Mouse (Mus musculus) heart, embryonic 14.5 days (tissue): ENCODE results near the gene Tmeff1. TPM values are rescaled to one million over a fixed set of nuclear protein-coding genes. Genes with fewer than 3 reads are reported as not detected.

Experiments used
- ATAC-seq: fragments of 200-750 bp; cut with Nextera tagmentation; 2 replicates; pipeline ENCODE4 v1.8.0; 2017; ENCODE audit warnings: low read depth, moderate TSS enrichment; ENCODE audit not compliant: insufficient number of reproducible peaks, insufficient read depth, low FRiP score
- H3K27ac ChIP-seq, 2 experiments: fragments of 200-500 bp in 1 of 2; fragments of 300-500 bp in 1 of 2; sonication (generic) in 1 of 2; replicated peaks in 1 of 2; 2 replicates each; pipeline ENCODE4 v1.5.1; 2012 to 2014; ENCODE audit warnings: low read depth in 2 of 2, low read length in 2 of 2, control low read depth in 1 of 2, mild to moderate bottlenecking in 1 of 2, mixed read lengths in 1 of 2; ENCODE audit not compliant: control insufficient read depth in 1 of 2, insufficient read depth in 1 of 2
- H3K27me3 ChIP-seq: fragments of 300-500 bp; sonication (generic); 2 replicates; pipeline ENCODE4 v1.6.1; 2014; ENCODE audit warnings: mild to moderate bottlenecking, low read length, control low read depth; ENCODE audit not compliant: control insufficient read depth, insufficient read depth
- H3K36me3 ChIP-seq: fragments of 300-500 bp; sonication (generic); 2 replicates; pipeline ENCODE4 v1.6.1; 2014; ENCODE audit warnings: mild to moderate bottlenecking, control low read depth, low read length, mixed read lengths; ENCODE audit not compliant: control insufficient read depth, insufficient read depth
- H3K4me1 ChIP-seq, 2 experiments: fragments of 200-500 bp in 1 of 2; fragments of 300-500 bp in 1 of 2; sonication (generic) in 1 of 2; 2 replicates each; pipeline ENCODE4 v1.6.1; 2012 to 2014; ENCODE audit warnings: low read length in 2 of 2, control low read depth in 1 of 2, mixed read lengths in 1 of 2; ENCODE audit not compliant: control insufficient read depth in 2 of 2, insufficient read depth in 2 of 2
- H3K4me2 ChIP-seq: fragments of 300-500 bp; sonication (generic); 2 replicates; pipeline ENCODE4 v1.6.1; 2014; ENCODE audit warnings: mild to moderate bottlenecking, low read length
- H3K4me3 ChIP-seq, 2 experiments: fragments of 200-500 bp in 1 of 2; fragments of 300-500 bp in 1 of 2; sonication (generic) in 1 of 2; 2 replicates each; pipeline ENCODE4 v1.5.1; 2012 to 2014; ENCODE audit warnings: low read length in 2 of 2, mild to moderate bottlenecking in 2 of 2, control low read depth in 1 of 2, low read depth in 1 of 2, moderate library complexity in 1 of 2; ENCODE audit not compliant: control insufficient read depth in 1 of 2, insufficient read depth in 1 of 2
- H3K9ac ChIP-seq: fragments of 300-500 bp; sonication (generic); 2 replicates; pipeline ENCODE4 v1.6.1; 2014; ENCODE audit warnings: mild to moderate bottlenecking, low read length
- H3K9me3 ChIP-seq: fragments of 300-500 bp; sonication (generic); 2 replicates; pipeline ENCODE4 v1.6.1; 2016; ENCODE audit warnings: low read length, control low read depth; ENCODE audit not compliant: control insufficient read depth
- WGBS: fragments of 180-500 bp; shearing (Covaris S2); extraction: QIAGEN DNeasy Blood & Tissue Kit; methylation state at CpG from one replicate; pipeline ENCODE4 v1.1.7; 2014; 5-methylcytosine and 5-hydroxymethylcytosine counted together
- polyA plus RNA-seq: library from polyadenylated mRNA; unstranded; fragments of >200 nt; fragmentation: Nextera tagmentation; extraction: Ambion mirVana; gene quantifications from 2 replicates; pipeline ENCODE4 v1.2.1, GENCODE M21; 2014

The Tmeff1 gene
- polyA plus RNA-seq, 1 experiment from 2014 or later, result 41.8 TPM

GRCm38 (mm10) chr4:48625836-48626235 lies 40.9 kb downstream of the Tmeff1 start:
- no peaks in the 10 kb centered on the region for H3K4me1 ChIP-seq
- H3K9ac ChIP-seq, result no peak overlapping the region
- no peaks in the 10 kb centered on the region for H3K27me3 ChIP-seq
- WGBS, result 94% methylated on average over 9 of the region's 9 CpGs
- H3K4me3 ChIP-seq, result no peak overlapping the region
- no peak for ATAC-seq
- H3K27ac ChIP-seq, result no peak overlapping the region
- no peaks in the 10 kb centered on the region for H3K9me3 ChIP-seq
- H3K4me2 ChIP-seq, result no peak overlapping the region
- H3K36me3 ChIP-seq, result 0 out of 2 replicates have a peak, but pooled peaks cover 10% of the 10 kb centered on the region

GRCm38 (mm10) chr4:48629445-48629844 lies 44.5 kb downstream of the Tmeff1 start:
- H3K9ac ChIP-seq, result no peak overlapping the region
- H3K36me3 ChIP-seq, result peaks cover 10% of the 10 kb centered on the region; the same call in 1 of the 2 replicates
- no peak overlapping the region for H3K27ac ChIP-seq
- ATAC-seq, result no peak
- H3K4me3 ChIP-seq, result no peak overlapping the region
- H3K9me3 ChIP-seq, result no peaks in the 10 kb centered on the region
- H3K27me3 ChIP-seq, result no peaks in the 10 kb centered on the region
- H3K4me1 ChIP-seq, result peaks cover 2 to 3% of the 10 kb centered on the region in 2 experiments; a peak in 1 of 4 replicates
- 91% methylated on average over 13 of the region's 13 CpGs for WGBS
- H3K4me2 ChIP-seq, result no peak overlapping the region

GRCm38 (mm10) chr4:48633529-48633928 lies 48.6 kb downstream of the Tmeff1 start:
- no peak for ATAC-seq
- H3K27me3 ChIP-seq, result no peaks in the 10 kb centered on the region
- H3K36me3 ChIP-seq, result peaks cover 14% of the 10 kb centered on the region
- no peak overlapping the region for H3K4me2 ChIP-seq
- H3K9ac ChIP-seq, result no peak overlapping the region
- peaks cover 2 to 10% of the 10 kb centered on the region in 2 experiments; a peak in 3 of 4 replicates for H3K4me1 ChIP-seq
- 92% methylated on average over 6 of the region's 6 CpGs for WGBS
- H3K4me3 ChIP-seq, result no peak overlapping the region
- no peak overlapping the region for H3K27ac ChIP-seq
- no peaks in the 10 kb centered on the region for H3K9me3 ChIP-seq

GRCm38 (mm10) chr4:48634058-48634457 lies 49.1 kb downstream of the Tmeff1 start:
- Histone ChIP-seq H3K36me3 (peaks cover 10% of the 10 kb centered on the region), H3K4me3 (no peak overlapping the region), H3K27me3 (no peaks in the 10 kb centered on the region), H3K4me2 (no peak overlapping the region), H3K4me1 (peaks cover 6 to 15% of the 10 kb centered on the region in 2 experiments; a peak in 3 of 4 replicates), H3K9ac (no peak overlapping the region), H3K9me3 (no peaks in the 10 kb centered on the region), H3K27ac (no peak overlapping the region)
- WGBS, result 82% methylated on average over 2 of the region's 2 CpGs
- no peak for ATAC-seq

DNA sequence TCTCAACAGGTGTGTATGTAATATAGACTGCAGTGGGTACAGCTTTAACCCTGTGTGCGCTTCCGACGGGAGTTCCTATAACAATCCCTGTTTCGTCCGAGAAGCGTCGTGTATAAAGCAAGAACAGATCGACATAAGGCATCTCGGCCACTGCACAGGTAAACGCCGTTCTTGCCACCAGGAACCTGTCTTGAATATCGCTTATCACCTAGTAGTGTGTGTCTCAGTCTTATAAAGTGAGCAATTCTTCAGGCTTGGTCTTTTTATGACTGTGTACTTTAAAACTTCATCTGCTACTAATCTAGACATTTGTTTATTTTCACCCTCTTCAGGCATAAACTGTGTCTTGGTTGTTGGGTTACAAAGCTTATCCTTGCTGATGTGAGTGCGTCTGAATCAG lies 51.9 kb downstream of the Tmeff1 start:
- Histone ChIP-seq H3K4me1 (peaks cover 3 to 12% of the 10 kb centered on the region in 2 experiments; a peak in 3 of 4 replicates), H3K36me3 (peaks cover 26% of the 10 kb centered on the region), H3K27me3 (no peaks in the 10 kb centered on the region), H3K9me3 (no peaks in the 10 kb centered on the region), H3K4me2 (no peak overlapping the region), H3K9ac (no peak overlapping the region), H3K4me3 (no peak overlapping the region), H3K27ac (no peak overlapping the region)
- WGBS, result 94% methylated on average over 13 of the region's 13 CpGs
- ATAC-seq, result no peak

DNA sequence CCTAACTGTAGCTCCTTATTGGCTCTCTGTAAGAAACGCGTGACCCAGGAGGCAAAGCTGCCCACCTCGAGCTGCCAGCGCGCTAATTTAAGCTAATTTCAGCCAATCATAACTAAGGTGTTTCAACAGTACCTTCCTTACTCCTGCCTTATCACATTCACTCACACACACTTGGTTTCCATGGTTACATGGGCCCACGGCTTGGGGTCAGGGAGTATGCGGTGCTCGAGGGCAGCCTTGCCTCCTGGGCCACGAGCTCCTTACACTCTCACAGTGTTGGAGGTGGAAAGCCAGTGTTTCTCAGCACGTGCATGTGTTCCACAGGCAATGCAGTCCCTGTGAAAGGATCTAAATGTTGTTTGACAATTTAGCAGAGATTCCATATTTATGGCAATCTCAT lies 53.2 kb downstream of the Tmeff1 start:
- no peak overlapping the region for H3K4me2 ChIP-seq
- H3K9ac ChIP-seq, result no peak overlapping the region; the same call in 1 of the 2 replicates
- no peak for ATAC-seq
- H3K4me1 ChIP-seq, result peaks cover 3 to 12% of the 10 kb centered on the region in 2 experiments; a peak in 3 of 4 replicates
- no peaks in the 10 kb centered on the region for H3K27me3 ChIP-seq
- peaks cover 35% of the 10 kb centered on the region for H3K36me3 ChIP-seq
- no peak overlapping the region for H3K4me3 ChIP-seq
- 55% methylated on average over 10 of the region's 10 CpGs for WGBS
- H3K9me3 ChIP-seq, result no peaks in the 10 kb centered on the region
- H3K27ac ChIP-seq, result no peak overlapping the region

GRCm38 (mm10) chr4:48639503-48639902 lies 54.5 kb downstream of the Tmeff1 start:
- no peaks in the 10 kb centered on the region for H3K27me3 ChIP-seq
- peaks cover 3 to 12% of the 10 kb centered on the region in 2 experiments; a peak in 3 of 4 replicates for H3K4me1 ChIP-seq
- no peaks in the 10 kb centered on the region for H3K9me3 ChIP-seq
- 96% methylated on average over 17 of the region's 17 CpGs for WGBS
- peaks cover 43% of the 10 kb centered on the region for H3K36me3 ChIP-seq
- no peak overlapping the region for H3K27ac ChIP-seq
- no peak overlapping the region for H3K9ac ChIP-seq
- H3K4me3 ChIP-seq, result no peak overlapping the region
- no peak overlapping the region for H3K4me2 ChIP-seq
- ATAC-seq, result no peak

- whole genome bisulfite sequencing, result 84% methylated on average over 6 of the region's 6 CpGs
These were observed 58.8 kb downstream of the Tmeff1 start for GRCm38 (mm10) chr4:48643801-48644200.

More at GRCm38 (mm10) chr4:48643801-48644200, 58.8 kb downstream of the Tmeff1 start:
- H3K27ac ChIP-seq, result no peak overlapping the region
- no peak for ATAC-seq
- H3K9me3 ChIP-seq, result no peaks in the 10 kb centered on the region
- no peak overlapping the region for H3K4me3 ChIP-seq
- no peak overlapping the region for H3K4me2 ChIP-seq
- no peaks in the 10 kb centered on the region for H3K27me3 ChIP-seq
- no peak overlapping the region for H3K9ac ChIP-seq
- peaks cover under 1 to 2% of the 10 kb centered on the region in 2 experiments; a peak in 2 of 4 replicates for H3K4me1 ChIP-seq
- peaks cover 51% of the 10 kb centered on the region for H3K36me3 ChIP-seq
